Mouse (Mus musculus): ENCODE measurements around the gene Iars2.

DNA sequence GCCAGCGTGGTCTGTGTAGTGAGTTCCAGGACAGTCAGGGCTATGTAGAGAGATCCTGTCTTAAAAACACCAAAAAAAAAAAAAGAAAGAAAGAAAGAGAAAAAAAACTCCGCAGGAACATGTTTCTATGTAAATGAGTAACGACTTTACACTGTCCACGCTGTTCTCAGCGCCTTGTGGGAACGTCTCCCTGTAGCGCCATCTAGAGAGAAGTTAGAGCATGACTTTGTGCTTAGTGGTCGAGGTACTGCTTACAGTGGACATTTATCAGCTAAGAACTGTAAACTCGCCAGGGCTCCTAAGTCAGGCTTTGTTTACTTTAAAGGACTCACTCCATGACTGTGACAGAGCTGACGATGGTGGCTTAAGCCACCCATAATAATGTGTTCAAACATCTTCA, 17.0 kb upstream of the Iars2 start:
- TF ChIP-seq CTCF (conservative IDR thresholded peaks at IDR 0.05; ENCODE audit: low read length) (peak; percentile 42), POU5F1 (IDR thresholded peaks at IDR 0.05; ENCODE audit: borderline replicate concordance, low read length) (no peak), NANOG (IDR thresholded peaks at IDR 0.05; ENCODE audit: borderline replicate concordance, low read length) (no peak)

Measured in E14TG2a.4 (cell line).